Mouse (Mus musculus) intestine, embryonic 16.5 days (tissue): ENCODE data around the gene Gdpgp1. TPM values are rescaled to one million over a fixed set of nuclear protein-coding genes. Genes with fewer than 3 reads are reported as not detected.
A peak's percentile ranks its signal among the peaks of the same experiment; 100 is the strongest.

ENCODE experiments used
- ATAC-seq: fragments of 200-750 bp; cut with Nextera tagmentation; 2 replicates; pipeline ENCODE4 v1.8.0; 2017; ENCODE audit warnings: moderate TSS enrichment, moderate library complexity
- H3K27ac ChIP-seq: fragments of 300-500 bp; sonication (generic); 2 replicates; pipeline ENCODE4 v1.5.1; 2014; ENCODE audit warnings: mild to moderate bottlenecking, low read length
- H3K27me3 ChIP-seq: fragments of 300-500 bp; sonication (generic); replicated peaks from 2 replicates; pipeline ENCODE4 v1.6.1; 2014; ENCODE audit warnings: low read length, control low read depth, mixed read lengths; ENCODE audit not compliant: control insufficient read depth, insufficient read depth
- H3K36me3 ChIP-seq: fragments of 300-500 bp; sonication (generic); 2 replicates; pipeline ENCODE4 v1.6.1; 2014; ENCODE audit warnings: low read length, control low read depth; ENCODE audit not compliant: control insufficient read depth, insufficient read depth
- H3K4me1 ChIP-seq: fragments of 300-500 bp; sonication (generic); 2 replicates; pipeline ENCODE4 v1.6.1; 2014; ENCODE audit warnings: low read length, control low read depth, mixed read lengths; ENCODE audit not compliant: control insufficient read depth, insufficient read depth
- H3K4me2 ChIP-seq: fragments of 300-500 bp; sonication (generic); 2 replicates; pipeline ENCODE4 v1.6.1; 2014; ENCODE audit warnings: low read depth, low read length, control low read depth
- H3K4me3 ChIP-seq: fragments of 300-500 bp; sonication (generic); 2 replicates; pipeline ENCODE4 v1.5.1; 2014; ENCODE audit warnings: mild to moderate bottlenecking, low read length
- H3K9ac ChIP-seq: fragments of 300-500 bp; sonication (generic); 2 replicates; pipeline ENCODE4 v1.6.1; 2014; ENCODE audit warnings: low read depth, low read length
- H3K9me3 ChIP-seq: fragments of 300-500 bp; sonication (generic); 2 replicates; pipeline ENCODE4 v1.6.1; 2016; ENCODE audit warnings: low read length, control low read depth; ENCODE audit not compliant: control insufficient read depth
- WGBS: fragments of 180-500 bp; shearing (Covaris S2); extraction: QIAGEN DNeasy Blood & Tissue Kit; methylation state at CpG from one replicate; pipeline ENCODE4 v1.1.7; 2014; 5-methylcytosine and 5-hydroxymethylcytosine counted together
- polyA plus RNA-seq: library from polyadenylated mRNA; unstranded; fragments of >200 nt; fragmentation: Nextera tagmentation; extraction: Ambion mirVana; gene quantifications from 2 replicates; pipeline ENCODE4 v1.2.1, GENCODE M21; 2015

Gdpgp1 gene
- polyA plus RNA-seq, 1 experiment from 2014 or later: 7.6 TPM

GRCm38 (mm10) chr7:80260625-80261371 lies 28.1 kb downstream of the Gdpgp1 start, which contains the start of gene Ngrn:
Gene Ngrn (plus strand): TSS chr7:80261215.
- no peaks in the 10 kb centered on the region for H3K9me3 ChIP-seq
- H3K27me3 ChIP-seq: no peaks in the 10 kb centered on the region
- WGBS: 25% methylated on average over 40 of the region's 40 CpGs
- H3K36me3 ChIP-seq: peaks cover 7% of the 10 kb centered on the region
- peak within 1 kb of the TSS; percentile 88 for H3K9ac ChIP-seq
- H3K4me1 ChIP-seq: peaks cover 9% of the 10 kb centered on the region
- peak within 1 kb of the TSS; percentile 87 for H3K4me2 ChIP-seq
- peak within 1 kb of the TSS; percentile 83 for H3K4me3 ChIP-seq
- H3K27ac ChIP-seq: peak within 1 kb of the TSS; percentile 80
- peak; percentile 92 for ATAC-seq

GRCm38 (mm10) chr7:80261372-80261990 lies 28.8 kb downstream of the Gdpgp1 start:
- Histone ChIP-seq H3K9ac (peak overlapping the region; percentile 88), H3K4me1 (peaks cover 9% of the 10 kb centered on the region), H3K27ac (peak overlapping the region; percentile 80), H3K4me3 (peak overlapping the region; percentile 83), H3K9me3 (no peaks in the 10 kb centered on the region), H3K36me3 (peaks cover 7% of the 10 kb centered on the region), H3K4me2 (peak overlapping the region; percentile 87), H3K27me3 (no peaks in the 10 kb centered on the region)
- WGBS: under 1% methylated on average over 31 of the region's 32 CpGs
- ATAC-seq: peak; percentile 75

- H3K4me3 ChIP-seq: no peak overlapping the region
- H3K9me3 ChIP-seq: no peaks in the 10 kb centered on the region
- H3K27me3 ChIP-seq: no peaks in the 10 kb centered on the region
- peaks cover 16% of the 10 kb centered on the region for H3K4me1 ChIP-seq
- peaks cover 11% of the 10 kb centered on the region for H3K36me3 ChIP-seq
- WGBS: 94% methylated on average over 12 of the region's 12 CpGs
- no peak overlapping the region for H3K27ac ChIP-seq
- H3K9ac ChIP-seq: no peak overlapping the region
- no peak for ATAC-seq
- H3K4me2 ChIP-seq: no peak overlapping the region
Measured at GRCm38 (mm10) chr7:80264606-80265005, 31.9 kb downstream of the Gdpgp1 start.

GRCm38 (mm10) chr7:80267764-80268163 lies 35.1 kb downstream of the Gdpgp1 start:
- WGBS: 70% methylated on average over 1 of the region's 1 CpGs
- Histone ChIP-seq H3K27me3 (no peaks in the 10 kb centered on the region), H3K4me1 (peaks cover 12% of the 10 kb centered on the region), H3K9ac (no peak overlapping the region), H3K9me3 (no peaks in the 10 kb centered on the region), H3K4me2 (no peak overlapping the region), H3K4me3 (no peak overlapping the region), H3K36me3 (peaks cover 11% of the 10 kb centered on the region), H3K27ac (no peak overlapping the region)
- ATAC-seq: no peak

- peak; percentile 96 for ATAC-seq
- H3K27ac ChIP-seq: peak within 1 kb of the TSS; percentile 65
- H3K9me3 ChIP-seq: no peaks in the 10 kb centered on the region
- peak within 1 kb of the TSS; percentile 84 for H3K4me2 ChIP-seq
- peaks cover 12% of the 10 kb centered on the region for H3K4me1 ChIP-seq
- H3K4me3 ChIP-seq: peak within 1 kb of the TSS; percentile 79
- H3K27me3 ChIP-seq: no peaks in the 10 kb centered on the region
- 4% methylated on average over 21 of the region's 21 CpGs for WGBS
- peak within 1 kb of the TSS; percentile 86 for H3K9ac ChIP-seq
- H3K36me3 ChIP-seq: peaks cover 12% of the 10 kb centered on the region
Measured at GRCm38 (mm10) chr7:80268897-80269750, 36.5 kb downstream of the Gdpgp1 start, which contains the start of gene Vps33b. Gene Vps33b (plus strand): TSS chr7:80269649.

GRCm38 (mm10) chr7:80269751-80270255 lies 37.1 kb downstream of the Gdpgp1 start:
- Histone ChIP-seq H3K4me2 (peak overlapping the region; percentile 84), H3K4me1 (peaks cover 12% of the 10 kb centered on the region), H3K9ac (peak overlapping the region; percentile 86), H3K9me3 (no peaks in the 10 kb centered on the region), H3K27ac (peak overlapping the region; percentile 65), H3K27me3 (no peaks in the 10 kb centered on the region), H3K4me3 (peak overlapping the region; percentile 79), H3K36me3 (peaks cover 14% of the 10 kb centered on the region)
- peak; percentile 74 for ATAC-seq
- WGBS: under 1% methylated on average over 23 of the region's 23 CpGs

- Histone ChIP-seq H3K36me3 (peaks cover 23% of the 10 kb centered on the region), H3K4me1 (peaks cover 11% of the 10 kb centered on the region), H3K9me3 (no peaks in the 10 kb centered on the region), H3K9ac (no peak overlapping the region), H3K4me2 (no peak overlapping the region), H3K27me3 (no peaks in the 10 kb centered on the region), H3K27ac (no peak overlapping the region), H3K4me3 (no peak overlapping the region)
- WGBS: 92% methylated on average over 2 of the region's 2 CpGs
- ATAC-seq: no peak
Measured at GRCm38 (mm10) chr7:80273456-80273855, 40.8 kb downstream of the Gdpgp1 start.

- Histone ChIP-seq H3K9me3 (no peaks in the 10 kb centered on the region), H3K4me3 (no peak overlapping the region), H3K27ac (no peak overlapping the region), H3K27me3 (no peaks in the 10 kb centered on the region), H3K4me2 (no peak overlapping the region), H3K36me3 (peaks cover 23% of the 10 kb centered on the region), H3K4me1 (no peaks in the 10 kb centered on the region), H3K9ac (no peak overlapping the region)
- 93% methylated on average over 4 of the region's 4 CpGs for WGBS
- ATAC-seq: no peak
Measured at GRCm38 (mm10) chr7:80276374-80276773, 43.7 kb downstream of the Gdpgp1 start.

- H3K36me3 ChIP-seq: peaks cover 23% of the 10 kb centered on the region
- no peak for ATAC-seq
- WGBS: 77% methylated on average over 10 of the region's 10 CpGs
Measured at GRCm38 (mm10) chr7:80280032-80280431, 47.4 kb downstream of the Gdpgp1 start.

More at GRCm38 (mm10) chr7:80280032-80280431, 47.4 kb downstream of the Gdpgp1 start:
- Histone ChIP-seq H3K9me3 (no peaks in the 10 kb centered on the region), H3K4me1 (no peaks in the 10 kb centered on the region), H3K27me3 (no peaks in the 10 kb centered on the region), H3K27ac (no peak overlapping the region), H3K4me3 (no peak overlapping the region), H3K9ac (no peak overlapping the region), H3K4me2 (no peak overlapping the region)
